Mouse (Mus musculus): ENCODE results near the gene Spem2. TPM values are rescaled to one million over a fixed set of nuclear protein-coding genes. Genes with fewer than 3 reads are reported as not detected.
"Not testable (repeated sequence)": the region's sequence is repeated elsewhere in the genome, so short reads cannot be mapped to it uniquely, and the experiment has no call there.

Spem2 gene
- not detected for total RNA-seq (2021)

DNA sequence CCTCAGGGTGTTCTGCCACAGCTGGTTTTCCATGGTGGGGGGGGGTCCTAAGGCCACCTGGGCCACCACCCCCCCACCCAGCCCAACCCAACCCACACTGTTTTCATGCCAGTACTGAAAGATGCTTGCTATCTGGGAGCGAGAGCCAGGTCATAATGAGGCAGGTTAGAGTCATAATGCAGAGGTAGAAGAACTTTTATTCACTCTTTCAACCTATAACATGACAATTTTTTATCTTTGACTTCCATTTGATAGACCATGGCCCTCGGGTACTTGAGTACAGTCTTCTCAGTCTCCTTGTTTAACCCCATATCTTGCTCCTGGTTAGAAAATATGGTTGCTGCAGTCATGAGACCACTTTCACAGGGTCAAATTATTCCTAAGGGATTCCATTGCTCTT, at the start of gene Spem2:
Spem2 (minus strand) TSS at position 101 of the 400 bp plus-strand sequence.
- intact Hi-C loops (cut with DNase I) = no loop called here
- DNase-seq (ENCODE audit: low spot score) = no peak

DNA sequence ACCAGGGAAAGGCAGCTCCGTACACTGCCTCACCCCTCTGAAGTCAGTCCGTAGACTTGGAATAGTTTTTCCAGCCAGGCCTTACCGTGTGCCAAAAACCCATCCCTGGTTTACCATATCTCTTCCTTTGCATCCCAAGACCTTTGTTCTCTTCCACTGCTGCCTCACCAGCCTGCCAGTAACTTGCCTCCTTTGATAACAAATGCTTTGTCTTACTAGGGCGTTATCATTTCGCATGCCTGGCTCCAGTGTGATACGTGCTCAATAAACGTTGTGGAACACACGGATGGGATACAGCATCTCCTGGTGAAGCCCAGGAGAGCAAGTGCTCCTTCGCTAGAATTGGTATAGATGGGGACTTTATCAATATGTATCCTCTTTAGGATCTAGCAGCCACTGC, 49.1 kb upstream of the Spem2 start:
- intact Hi-C loops (cut with DNase I) = no loop called here
- DNase-seq (ENCODE audit: low spot score) = no peak

DNA sequence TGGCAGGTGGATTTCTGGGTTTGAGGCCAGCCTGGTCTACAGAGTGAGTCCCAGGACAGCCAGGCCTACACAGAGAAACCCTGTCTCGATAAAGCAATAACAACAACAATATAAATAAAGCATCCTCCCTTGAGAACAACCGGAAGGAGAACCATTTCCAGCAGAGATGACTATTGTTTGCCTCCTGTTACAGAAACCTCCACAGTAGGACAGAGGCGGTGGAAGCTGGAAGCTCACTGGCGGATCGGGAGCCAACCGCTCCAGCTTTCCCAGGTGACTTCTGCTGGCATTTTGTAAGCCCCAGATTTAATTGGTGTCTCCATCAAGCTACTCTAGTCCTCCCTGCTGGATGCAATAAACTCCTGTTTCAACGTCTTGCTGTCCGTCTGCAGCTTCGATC, 47.3 kb upstream of the Spem2 start:
- intact Hi-C loops (cut with DNase I) = no loop called here
- DNase-seq (ENCODE audit: low spot score) = no peak

DNA sequence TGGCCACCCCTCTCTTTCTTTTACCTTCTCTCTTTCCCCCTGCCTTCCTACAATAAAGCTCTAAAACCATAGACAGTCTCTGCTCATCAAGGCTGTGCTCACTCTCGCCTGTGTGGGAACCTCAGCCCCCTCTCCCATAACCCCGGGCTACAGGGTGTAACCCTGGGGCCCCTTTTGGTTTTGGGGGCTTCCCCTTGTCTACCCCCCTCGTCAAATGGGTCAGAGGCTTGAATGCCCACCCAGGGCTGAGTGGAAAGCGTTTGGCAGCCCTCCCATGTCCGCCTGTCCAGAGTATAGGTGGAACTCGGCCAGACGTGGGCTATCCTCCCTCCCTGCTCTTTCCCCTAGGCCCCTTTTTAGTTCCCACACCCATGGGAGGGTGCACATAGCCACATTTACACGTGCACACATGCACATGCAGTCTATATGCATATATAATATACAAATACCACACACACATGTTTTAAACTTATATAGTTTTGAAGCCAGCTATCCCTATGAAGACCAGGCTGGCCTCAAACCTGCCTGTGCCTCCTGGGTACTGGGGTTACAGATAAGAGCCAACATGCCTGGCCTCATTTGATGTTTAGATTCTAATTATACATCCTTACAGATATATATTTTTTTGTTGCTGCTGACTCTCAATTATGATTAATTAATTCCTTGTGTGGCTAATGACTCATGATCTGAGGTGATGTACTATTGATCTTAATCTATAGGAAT, 46.0 kb upstream of the Spem2 start:
- intact Hi-C loops (cut with DNase I) = no loop called here
- DNase-seq (ENCODE audit: low spot score) = no peak

DNA sequence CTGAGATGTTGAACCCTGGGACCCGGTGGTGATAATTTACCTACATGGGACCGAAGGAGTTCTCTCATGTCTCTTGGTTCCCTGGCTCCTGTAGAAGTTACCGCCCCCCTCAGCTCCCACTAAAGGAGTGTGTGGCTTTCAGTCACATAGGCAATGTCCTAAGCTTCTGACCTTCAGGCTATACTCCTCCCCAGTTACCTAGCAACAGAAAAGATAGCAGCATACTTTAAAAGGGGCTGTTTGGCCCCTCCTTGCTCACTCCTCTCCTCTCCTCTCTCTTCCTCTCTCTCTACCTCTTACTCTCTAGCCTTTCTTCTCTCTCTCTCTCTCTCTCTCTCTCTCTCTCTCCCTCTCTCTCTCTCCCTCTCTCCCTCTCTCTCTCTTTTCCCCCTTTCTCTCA, 45.5 kb upstream of the Spem2 start:
- intact Hi-C loops (cut with DNase I); DNase-seq (ENCODE audit: low spot score): not testable (repeated sequence)

DNA sequence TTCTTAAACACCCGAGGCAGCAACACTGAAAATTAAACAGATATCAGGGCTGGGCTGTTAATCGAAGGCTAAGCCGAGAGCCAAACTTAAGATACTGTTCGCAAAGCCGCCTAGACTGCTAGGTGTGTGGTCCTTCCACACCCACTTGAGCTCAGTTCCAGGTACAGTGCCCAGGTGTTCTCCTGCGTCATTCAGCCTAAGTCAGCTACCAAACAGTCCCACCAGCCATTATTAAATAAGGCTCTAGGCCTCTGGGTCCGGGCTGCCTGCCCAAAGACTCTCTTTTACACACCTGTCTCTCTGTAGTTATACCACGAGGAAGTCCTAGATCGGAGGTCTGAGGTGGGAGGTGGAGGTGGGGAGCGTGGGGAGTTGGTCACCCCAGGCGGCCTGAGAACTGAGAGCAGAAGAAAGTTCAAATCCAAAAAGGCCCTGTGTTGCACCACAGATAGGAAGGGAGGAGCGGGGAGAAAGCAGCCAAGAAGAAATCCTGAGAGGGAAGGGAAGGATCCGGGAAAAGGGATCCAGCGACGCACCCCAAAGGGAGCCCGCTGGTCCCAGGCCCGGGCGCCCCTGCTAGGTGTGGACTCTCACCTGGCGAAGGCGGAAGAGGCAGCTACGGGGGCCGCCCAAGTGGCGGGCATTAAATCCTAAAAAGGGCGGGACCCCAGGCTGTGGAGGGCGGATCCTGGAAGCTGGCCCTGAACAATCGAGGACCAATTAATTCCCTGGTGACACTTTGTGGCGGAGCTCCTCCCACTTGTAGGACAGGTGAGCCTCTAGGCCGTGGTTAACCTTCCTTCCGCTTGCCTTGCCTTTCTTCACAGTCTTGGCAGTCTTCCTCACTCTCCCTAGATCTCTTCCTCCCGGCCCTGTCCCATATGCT, 40.1 kb upstream of the Spem2 start, which contains the start of gene Tnk1:
Tnk1 (minus strand) TSS at position 618 of the 886 bp plus-strand sequence.
- no peak for DNase-seq (ENCODE audit: low spot score)
- intact Hi-C loops (cut with DNase I) = no loop called here

DNA sequence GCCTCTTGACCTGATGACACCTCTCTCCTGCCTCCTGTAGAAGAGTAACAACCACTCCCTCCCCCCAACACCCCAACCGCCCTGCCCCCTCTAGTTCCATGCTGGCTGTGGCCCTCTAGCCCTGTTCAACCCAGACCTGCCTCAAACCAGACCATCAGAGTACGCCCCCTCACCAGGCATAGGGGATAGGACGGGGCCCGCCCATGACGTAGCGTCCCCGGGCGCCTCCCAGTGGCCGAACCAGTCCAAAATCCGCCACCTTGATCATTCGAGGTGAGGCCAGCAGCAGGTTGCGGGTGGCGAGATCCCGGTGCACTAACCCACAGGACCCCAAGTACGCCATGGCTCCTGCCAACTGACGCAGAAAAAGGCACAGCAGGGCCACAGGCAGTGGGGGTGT, 37.1 kb upstream of the Spem2 start:
- intact Hi-C loops (cut with DNase I) = loop anchor here (2.0 kb wide), 1 partner anchor 21 kb away; no protein-coding TSS in a partner anchor
- DNase-seq (ENCODE audit: low spot score) = no peak

DNA sequence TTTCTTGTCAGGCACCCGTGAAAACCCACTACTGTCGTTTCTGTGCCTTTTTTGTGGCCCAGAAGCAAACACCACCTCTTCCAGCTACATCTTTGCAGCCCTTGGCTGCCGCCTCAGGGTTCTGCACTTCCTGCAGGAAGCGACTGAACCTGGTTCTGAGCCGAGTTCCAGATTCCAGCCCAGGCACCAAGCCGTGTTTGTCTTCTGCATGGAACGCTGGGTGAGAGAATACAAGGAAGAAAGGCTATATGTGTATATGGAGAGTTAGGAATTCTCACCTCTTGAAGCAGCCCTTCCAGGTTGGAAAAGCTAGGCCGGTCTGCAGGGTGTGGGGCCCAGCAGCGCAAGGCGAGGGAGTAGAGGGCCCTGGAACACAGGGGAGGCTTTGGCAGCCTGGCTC, 36.4 kb upstream of the Spem2 start:
- no peak for DNase-seq (ENCODE audit: low spot score)
- intact Hi-C loops (cut with DNase I) = loop anchor here (2.0 kb wide), 1 partner anchor 22 kb away; no protein-coding TSS in a partner anchor

DNA sequence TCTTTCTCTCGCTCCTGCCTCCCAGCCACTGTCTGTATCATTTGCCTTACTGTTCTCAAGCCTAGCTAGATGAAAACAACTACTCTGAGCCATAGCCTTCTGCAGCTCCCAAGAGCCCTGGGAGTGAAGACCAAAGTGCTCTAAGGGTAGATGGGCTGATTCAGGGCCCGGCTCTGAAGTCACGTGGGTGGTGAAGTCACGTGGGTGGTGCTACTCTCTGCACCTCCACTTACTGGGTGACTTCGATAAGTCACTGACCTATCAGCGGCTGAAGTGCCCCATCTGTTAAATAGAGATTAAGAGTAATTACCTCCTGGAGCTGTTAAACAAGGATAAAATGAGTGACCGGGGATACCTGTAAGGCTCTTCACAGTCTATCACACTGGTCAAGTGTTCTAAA, 35.7 kb upstream of the Spem2 start:
- no peak for DNase-seq (ENCODE audit: low spot score)
- intact Hi-C loops (cut with DNase I) = loop anchor here (2.0 kb wide), 1 partner anchor 23 kb away; no protein-coding TSS in a partner anchor

DNA sequence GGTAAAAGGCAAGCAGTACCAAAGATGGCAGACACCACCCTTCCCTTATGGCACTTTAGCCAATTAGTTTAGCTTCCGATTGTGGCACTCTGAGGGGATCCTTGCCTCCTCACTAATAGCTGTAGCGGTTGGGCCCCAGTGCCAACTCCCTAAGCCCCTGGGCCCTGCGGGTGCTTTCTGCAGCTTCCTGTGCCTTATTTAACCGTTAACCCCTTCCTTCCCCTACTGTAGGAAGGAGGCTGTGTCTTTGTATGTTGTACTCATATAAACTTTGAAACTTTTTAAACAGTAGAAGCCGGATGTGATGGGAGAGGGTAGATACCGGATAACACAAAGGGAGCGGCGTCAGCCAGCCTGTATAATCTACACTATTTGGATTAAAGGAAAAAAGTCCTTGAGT, 32.5 kb upstream of the Spem2 start:
- DNase-seq (ENCODE audit: low spot score) = no peak
- intact Hi-C loops (cut with DNase I) = no loop called here

DNA sequence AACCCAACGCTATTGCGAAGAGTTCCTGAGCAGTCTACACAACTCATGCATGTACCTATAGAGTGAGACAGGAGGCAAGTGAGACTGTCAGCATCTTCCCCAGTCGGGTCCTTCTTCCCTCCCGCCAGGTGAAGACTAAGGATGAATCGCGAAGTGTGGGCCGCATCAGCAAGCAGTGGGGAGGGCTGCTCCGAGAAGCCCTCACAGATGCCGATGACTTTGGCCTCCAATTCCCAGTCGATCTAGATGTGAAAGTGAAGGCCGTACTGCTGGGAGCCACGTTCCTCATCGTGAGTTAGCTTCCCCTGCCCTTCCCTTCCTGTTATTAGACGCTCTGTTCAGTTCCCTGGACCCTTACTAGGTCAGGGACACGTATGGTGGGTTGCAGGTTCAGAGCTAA, 31.6 kb upstream of the Spem2 start:
- intact Hi-C loops (cut with DNase I) = no loop called here
- no peak for DNase-seq (ENCODE audit: low spot score)

DNA sequence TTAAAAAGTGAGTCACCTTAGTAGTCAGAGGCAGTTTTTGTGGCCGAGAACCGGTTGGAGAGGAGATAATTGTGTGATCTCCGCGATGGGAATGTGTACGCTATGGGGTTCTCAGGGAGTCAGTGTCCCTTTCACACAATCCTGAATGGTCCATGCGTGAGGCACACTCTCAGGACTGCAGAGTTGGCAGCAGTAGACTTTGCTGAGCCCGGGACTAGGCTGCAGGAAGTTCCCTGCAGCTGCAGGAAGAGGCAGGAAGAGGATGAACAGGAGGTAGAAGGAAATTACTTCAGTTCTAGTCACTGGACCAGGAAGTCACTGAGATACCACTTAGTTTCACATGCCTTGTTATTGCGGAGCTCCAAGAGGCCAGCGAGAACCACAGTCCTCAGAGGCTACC, 30.9 kb upstream of the Spem2 start:
- DNase-seq (ENCODE audit: low spot score) = no peak
- intact Hi-C loops (cut with DNase I) = no loop called here

DNA sequence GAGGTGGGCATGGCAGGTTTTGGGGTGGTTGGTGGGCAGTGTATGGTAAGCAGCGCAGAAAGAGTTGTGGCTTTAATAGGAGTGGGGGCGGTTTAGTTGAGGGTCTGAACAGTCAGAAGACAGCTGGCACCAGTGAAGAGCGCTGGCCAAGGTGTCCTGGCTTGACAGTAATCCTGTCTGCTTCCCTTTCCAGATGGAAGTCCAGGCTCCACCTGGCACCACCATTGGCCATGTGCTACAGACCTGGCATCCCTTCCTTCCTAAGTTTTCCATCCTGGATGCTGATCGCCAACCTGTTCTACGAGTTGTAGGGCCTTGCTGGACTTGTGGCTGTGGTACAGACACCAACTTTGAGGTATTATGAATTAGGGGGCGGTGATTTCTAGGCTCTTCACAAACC, 29.8 kb upstream of the Spem2 start:
- DNase-seq (ENCODE audit: low spot score) = no peak
- intact Hi-C loops (cut with DNase I) = no loop called here

DNA sequence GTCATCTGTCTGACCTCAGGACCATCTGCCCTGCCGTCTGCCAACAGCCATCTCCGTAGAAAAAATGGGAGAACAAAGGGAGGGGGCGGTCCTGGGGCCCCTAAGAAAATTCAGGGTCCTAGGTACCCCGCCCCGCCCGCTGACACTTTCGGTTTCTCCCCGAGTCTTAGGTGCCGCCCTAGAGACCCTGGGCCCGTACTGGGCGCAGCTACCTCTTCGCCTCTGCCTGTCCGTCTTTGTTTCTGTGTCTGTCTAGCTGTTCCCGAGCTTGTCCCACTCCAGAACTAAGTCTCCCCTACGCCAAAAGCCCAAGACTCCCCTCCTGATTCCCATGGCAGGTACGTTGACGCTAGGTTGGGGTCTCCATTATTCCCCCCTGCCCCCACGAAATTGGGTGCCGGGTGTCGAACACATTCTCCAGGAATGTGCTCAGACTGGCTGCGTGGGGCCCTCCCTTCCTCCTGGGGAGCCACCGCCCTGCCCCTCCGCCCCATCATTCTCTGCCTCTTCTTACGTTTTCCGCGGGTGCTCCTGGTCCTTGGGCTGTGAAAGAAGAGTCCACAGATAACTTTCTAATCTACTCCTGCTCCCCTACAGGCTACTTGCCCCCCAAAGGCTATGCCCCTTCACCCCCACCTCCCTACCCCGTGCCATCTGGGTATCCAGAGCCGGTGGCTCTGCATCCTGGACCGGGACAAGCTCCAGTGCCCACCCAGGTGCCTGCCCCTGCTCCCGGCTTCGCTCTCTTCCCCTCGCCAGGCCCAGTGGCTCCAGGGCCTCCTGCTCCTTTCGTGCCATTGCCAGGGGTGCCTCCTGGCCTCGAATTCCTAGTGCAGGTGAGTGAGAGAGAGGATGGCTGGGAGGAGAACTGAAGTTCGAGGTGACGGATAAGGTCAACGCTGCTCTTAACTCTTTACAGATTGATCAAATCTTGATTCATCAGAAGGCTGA, 28.7 kb upstream of the Spem2 start:
- intact Hi-C loops (cut with DNase I) = no loop called here
- no peak for DNase-seq (ENCODE audit: low spot score)

DNA sequence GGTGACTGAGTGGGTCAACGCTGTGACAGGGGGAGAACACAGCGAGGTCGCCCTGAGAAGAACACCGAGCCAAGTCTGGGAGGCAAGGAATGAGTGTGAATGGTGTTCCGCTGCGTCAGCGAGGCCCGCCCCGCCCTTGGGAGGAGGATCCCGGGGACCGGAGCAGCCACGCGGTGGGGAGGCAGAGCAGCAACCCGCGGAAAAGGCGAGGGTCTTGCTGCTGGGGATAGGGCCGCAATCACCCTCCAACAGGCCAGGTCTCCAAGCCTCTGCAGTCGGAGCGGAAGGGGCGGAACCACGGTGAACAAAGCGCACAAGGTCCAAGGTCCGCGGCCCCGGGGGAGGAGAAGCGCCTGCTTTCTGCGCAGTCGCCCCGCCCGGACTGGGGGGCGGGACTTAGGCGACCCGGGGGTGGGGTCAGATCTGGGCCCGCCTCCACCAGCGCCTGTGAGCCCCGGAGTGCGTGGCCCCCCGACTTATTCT, 28.0 kb upstream of the Spem2 start, which contains the start of gene Plscr3:
Plscr3 (plus strand) TSS at position 179 of the 483 bp plus-strand sequence.
- peak; percentile 85 for DNase-seq (ENCODE audit: low spot score)
- intact Hi-C loops (cut with DNase I) = no loop called here

DNA sequence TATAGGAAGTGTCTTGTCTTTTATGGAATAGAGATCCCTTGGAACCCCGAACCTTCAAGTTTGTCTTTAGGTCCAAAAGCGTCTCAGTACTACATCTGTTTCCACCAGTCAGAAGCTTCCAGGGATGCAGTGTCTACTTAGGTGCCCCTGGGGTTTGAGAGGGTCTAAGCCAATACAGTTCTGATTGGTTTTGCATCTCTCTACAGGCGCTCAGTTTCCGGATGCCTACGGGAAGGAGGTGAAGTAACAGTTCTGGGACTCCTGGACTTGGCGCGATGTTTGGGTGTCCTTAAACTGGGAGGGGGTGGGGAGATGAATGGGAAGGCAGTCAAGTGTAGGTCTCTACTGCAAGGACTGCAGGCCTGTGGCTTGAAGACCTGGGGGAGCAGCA, 20.4 kb upstream of the Spem2 start:
- DNase-seq (ENCODE audit: low spot score) = no peak
- intact Hi-C loops (cut with DNase I) = no loop called here

DNA sequence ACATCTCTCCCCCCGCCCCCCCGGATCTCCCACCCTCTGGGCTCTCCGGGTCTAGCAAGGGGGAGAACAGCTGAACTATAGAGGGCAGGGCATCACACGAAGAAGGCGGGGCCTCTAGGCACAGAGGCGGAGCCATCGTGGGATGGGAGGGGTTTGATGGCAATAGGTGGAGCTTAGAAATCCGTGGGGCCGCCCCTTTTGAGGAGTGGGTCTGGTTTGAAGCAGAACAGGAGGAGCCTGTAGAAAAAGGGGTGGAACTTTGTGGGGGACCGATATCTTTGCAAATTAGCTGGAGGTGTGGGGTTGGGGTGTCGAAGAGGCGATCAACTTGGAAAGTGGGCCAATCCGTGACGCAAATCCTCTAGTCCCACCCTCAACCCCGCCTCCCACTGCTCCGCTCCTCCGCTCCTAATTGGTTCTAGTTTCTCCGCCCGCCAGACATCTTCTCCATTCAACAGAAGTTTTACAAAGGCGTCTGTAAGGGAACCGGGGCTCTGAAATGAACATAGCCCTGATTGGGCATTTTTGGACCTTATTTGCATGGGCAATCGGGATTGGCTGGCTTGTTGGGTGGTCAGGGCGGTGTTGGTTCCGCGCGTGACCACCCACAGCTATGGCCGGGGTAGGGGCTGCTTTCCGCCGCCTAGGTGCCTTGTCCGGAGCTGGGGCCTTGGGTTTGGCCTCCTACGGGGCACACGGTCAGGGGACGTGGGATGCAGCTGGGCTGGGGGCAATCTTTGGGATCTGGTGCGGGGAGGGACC, 19.9 kb upstream of the Spem2 start, which contains the start of gene Tmem256:
Tmem256 (plus strand) TSS at position 563 of the 762 bp plus-strand sequence.
- intact Hi-C loops (cut with DNase I) = loop anchor here (2.0 kb wide), 1 partner anchor 39 kb away; no protein-coding TSS in a partner anchor
- DNase-seq (ENCODE audit: low spot score) = peak; percentile 95

DNA sequence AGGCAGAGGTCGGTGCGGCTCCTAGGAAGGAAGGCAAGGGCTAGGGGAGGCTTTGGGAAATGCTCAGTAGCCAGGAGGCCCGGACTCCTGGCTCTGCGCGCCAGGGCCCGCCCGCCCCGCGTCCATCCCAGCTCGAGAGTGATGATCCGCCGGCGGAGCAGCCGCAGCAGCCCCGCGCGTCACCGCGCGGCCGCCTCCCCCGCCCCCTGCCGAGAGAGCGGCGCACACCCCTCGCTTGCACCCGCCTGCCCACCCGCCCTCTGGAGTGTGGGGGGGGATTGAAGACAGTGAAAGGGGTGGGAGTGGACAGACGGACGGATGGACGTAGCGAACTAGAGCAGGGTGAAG, 19.3 kb upstream of the Spem2 start, which contains the start of gene Nlgn2:
Nlgn2 (minus strand) TSS at position 181 of the 348 bp plus-strand sequence.
- intact Hi-C loops (cut with DNase I) = loop anchor here (2.0 kb wide), 1 partner anchor 39 kb away; no protein-coding TSS in a partner anchor
- no peak for DNase-seq (ENCODE audit: low spot score)

Data from heart, postnatal 25 days (tissue).